Mouse (Mus musculus): ENCODE measurements around the gene Slc30a2. TPM values are rescaled to one million over a fixed set of nuclear protein-coding genes. Genes with fewer than 3 reads are reported as not detected.

The Slc30a2 gene
- polyA plus RNA-seq, 1 experiment from 2014 or later, result 0.12 TPM

DNA sequence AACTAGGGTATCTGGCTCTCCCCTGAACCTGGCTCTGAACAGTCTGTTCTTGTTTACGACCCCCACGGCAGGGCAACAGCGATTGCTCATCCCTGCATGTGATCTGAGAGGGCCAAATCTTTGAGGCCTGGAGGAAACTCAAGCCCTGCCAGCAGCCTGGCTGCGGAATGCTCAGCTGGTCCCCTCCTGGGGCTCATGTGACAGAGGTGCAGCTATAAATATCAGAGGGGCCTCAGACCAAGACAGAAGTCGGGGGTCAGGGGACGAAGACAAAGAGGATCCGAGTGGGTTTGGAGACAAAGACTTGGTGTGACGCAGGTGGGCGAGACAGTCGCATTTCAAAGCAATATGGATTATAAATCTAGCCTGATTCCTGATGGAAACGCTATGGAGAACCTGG is 28.1 kb upstream of the Slc30a2 start, which contains the start of gene Trim63:
Trim63 (plus strand) TSS at position 245 of the 400 bp plus-strand sequence.
- Histone ChIP-seq H3K27me3 (ENCODE audit: control insufficient read depth, insufficient read depth, low read depth, low read length) (no peaks in the 10 kb centered on the region), H3K4me3 (ENCODE audit: low read depth, low read length) (no peak within 1 kb of the TSS), H3K27ac (ENCODE audit: low read length) (no peak within 1 kb of the TSS), H3K9ac (ENCODE audit: low read depth, low read length) (no peak within 1 kb of the TSS), H3K36me3 (ENCODE audit: control insufficient read depth, insufficient read depth) (no peaks in the 10 kb centered on the region), H3K9me3 (replicated peaks; ENCODE audit: control insufficient read depth, low read length) (no peaks in the 10 kb centered on the region; the same call in 1 of the 2 replicates), H3K4me2 (ENCODE audit: low read depth, low read length) (no peak within 1 kb of the TSS), H3K4me1 (ENCODE audit: control insufficient read depth, low read depth, low read length) (no peaks in the 10 kb centered on the region)
- no peak for ATAC-seq (ENCODE audit: low read depth)
- WGBS (ENCODE audit: insufficient replicate concordance), result 33% methylated on average over 11 of the region's 11 CpGs

- Histone ChIP-seq H3K4me1 (ENCODE audit: control insufficient read depth, low read depth, low read length) (no peaks in the 10 kb centered on the region), H3K4me2 (ENCODE audit: low read depth, low read length) (no peak overlapping the region), H3K9me3 (replicated peaks; ENCODE audit: control insufficient read depth, low read length) (no peaks in the 10 kb centered on the region; the same call in 1 of the 2 replicates), H3K9ac (ENCODE audit: low read depth, low read length) (no peak overlapping the region), H3K4me3 (ENCODE audit: low read depth, low read length) (no peak overlapping the region), H3K27me3 (ENCODE audit: control insufficient read depth, insufficient read depth, low read depth, low read length) (no peaks in the 10 kb centered on the region), H3K27ac (ENCODE audit: low read length) (no peak overlapping the region), H3K36me3 (ENCODE audit: control insufficient read depth, insufficient read depth) (no peaks in the 10 kb centered on the region)
- ATAC-seq (ENCODE audit: low read depth), result no peak
- 45% methylated on average over 9 of the region's 9 CpGs for WGBS (ENCODE audit: insufficient replicate concordance)
Measured at GRCm38 (mm10) chr4:134315470-134315869, 27.5 kb upstream of the Slc30a2 start.

DNA sequence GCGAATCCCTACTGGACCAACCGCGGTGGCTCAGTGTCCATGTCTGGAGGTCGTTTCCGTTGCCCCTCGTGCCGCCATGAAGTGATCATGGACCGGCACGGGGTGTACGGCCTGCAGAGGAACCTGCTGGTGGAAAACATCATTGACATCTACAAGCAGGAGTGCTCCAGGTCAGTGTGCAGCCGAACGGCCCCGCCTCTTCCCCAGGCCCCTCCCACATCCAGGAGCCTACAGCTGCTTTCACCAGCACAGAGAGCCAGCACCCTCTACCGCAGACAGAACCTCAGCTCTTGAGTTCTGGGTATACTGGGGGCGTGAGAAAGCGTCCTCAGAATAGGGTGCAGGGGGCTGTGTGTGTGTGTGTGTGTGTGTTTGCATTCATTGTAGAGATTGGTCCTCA is 26.6 kb upstream of the Slc30a2 start:
- ATAC-seq (ENCODE audit: low read depth), result peak; percentile 16; the same call in 1 of the 2 replicates
- Histone ChIP-seq H3K27ac (ENCODE audit: low read length) (no peak overlapping the region), H3K9ac (ENCODE audit: low read depth, low read length) (no peak overlapping the region), H3K4me3 (ENCODE audit: low read depth, low read length) (no peak overlapping the region), H3K9me3 (replicated peaks; ENCODE audit: control insufficient read depth, low read length) (no peaks in the 10 kb centered on the region; the same call in 1 of the 2 replicates), H3K4me2 (ENCODE audit: low read depth, low read length) (no peak overlapping the region), H3K27me3 (ENCODE audit: control insufficient read depth, insufficient read depth, low read depth, low read length) (no peaks in the 10 kb centered on the region), H3K36me3 (ENCODE audit: control insufficient read depth, insufficient read depth) (no peaks in the 10 kb centered on the region), H3K4me1 (ENCODE audit: control insufficient read depth, low read depth, low read length) (no peaks in the 10 kb centered on the region)
- 32% methylated on average over 16 of the region's 16 CpGs for WGBS (ENCODE audit: insufficient replicate concordance)

- 64% methylated on average over 5 of the region's 5 CpGs for WGBS (ENCODE audit: insufficient replicate concordance)
- no peak for ATAC-seq (ENCODE audit: low read depth)
- no peaks in the 10 kb centered on the region for H3K9me3 ChIP-seq (replicated peaks; ENCODE audit: control insufficient read depth, low read length)
- H3K4me3 ChIP-seq (ENCODE audit: low read depth, low read length), result no peak overlapping the region
- H3K36me3 ChIP-seq (ENCODE audit: control insufficient read depth, insufficient read depth), result no peaks in the 10 kb centered on the region
- no peak overlapping the region for H3K4me2 ChIP-seq (ENCODE audit: low read depth, low read length)
- H3K27me3 ChIP-seq (ENCODE audit: control insufficient read depth, insufficient read depth, low read depth, low read length), result no peaks in the 10 kb centered on the region
- no peaks in the 10 kb centered on the region for H3K4me1 ChIP-seq (ENCODE audit: control insufficient read depth, low read depth, low read length)
- no peak overlapping the region for H3K9ac ChIP-seq (ENCODE audit: low read depth, low read length)
- no peak overlapping the region for H3K27ac ChIP-seq (ENCODE audit: low read length)
Measured at GRCm38 (mm10) chr4:134319074-134319473, 23.9 kb upstream of the Slc30a2 start.

DNA sequence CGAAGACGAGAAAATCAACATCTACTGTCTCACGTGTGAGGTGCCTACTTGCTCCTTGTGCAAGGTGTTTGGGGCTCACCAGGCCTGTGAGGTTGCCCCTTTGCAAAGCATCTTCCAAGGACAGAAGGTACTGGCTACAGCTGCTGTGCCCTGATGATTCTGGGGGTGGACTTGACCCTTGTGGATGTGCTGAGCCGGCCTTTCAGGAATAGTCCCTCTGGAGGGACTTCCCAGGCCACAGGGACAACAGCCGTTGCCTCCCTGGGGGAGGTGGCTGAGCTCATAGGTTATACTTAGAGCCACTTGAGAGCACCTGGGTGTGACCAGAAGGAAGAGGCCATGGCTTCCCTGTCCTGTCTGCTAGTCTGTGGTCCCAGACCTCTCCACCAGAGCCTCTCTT is 23.3 kb upstream of the Slc30a2 start:
- no peak overlapping the region for H3K9ac ChIP-seq (ENCODE audit: low read depth, low read length)
- no peak for ATAC-seq (ENCODE audit: low read depth)
- 51% methylated on average over 5 of the region's 5 CpGs for WGBS (ENCODE audit: insufficient replicate concordance)
- H3K4me1 ChIP-seq (ENCODE audit: control insufficient read depth, low read depth, low read length), result no peaks in the 10 kb centered on the region
- no peaks in the 10 kb centered on the region for H3K36me3 ChIP-seq (ENCODE audit: control insufficient read depth, insufficient read depth)
- H3K4me3 ChIP-seq (ENCODE audit: low read depth, low read length), result no peak overlapping the region
- no peaks in the 10 kb centered on the region for H3K9me3 ChIP-seq (replicated peaks; ENCODE audit: control insufficient read depth, low read length)
- H3K27ac ChIP-seq (ENCODE audit: low read length), result no peak overlapping the region
- H3K4me2 ChIP-seq (ENCODE audit: low read depth, low read length), result no peak overlapping the region
- no peaks in the 10 kb centered on the region for H3K27me3 ChIP-seq (ENCODE audit: control insufficient read depth, insufficient read depth, low read depth, low read length)

- Histone ChIP-seq H3K9me3 (replicated peaks; ENCODE audit: control insufficient read depth, low read length) (no peaks in the 10 kb centered on the region), H3K4me1 (ENCODE audit: control insufficient read depth, low read depth, low read length) (no peaks in the 10 kb centered on the region), H3K4me2 (ENCODE audit: low read depth, low read length) (no peak overlapping the region), H3K9ac (ENCODE audit: low read depth, low read length) (no peak overlapping the region), H3K36me3 (ENCODE audit: control insufficient read depth, insufficient read depth) (no peaks in the 10 kb centered on the region), H3K4me3 (ENCODE audit: low read depth, low read length) (no peak overlapping the region), H3K27ac (ENCODE audit: low read length) (no peak overlapping the region), H3K27me3 (ENCODE audit: control insufficient read depth, insufficient read depth, low read depth, low read length) (no peaks in the 10 kb centered on the region)
- ATAC-seq (ENCODE audit: low read depth), result no peak
- 46% methylated on average over 3 of the region's 3 CpGs for WGBS (ENCODE audit: insufficient replicate concordance)
Measured at GRCm38 (mm10) chr4:134321524-134321923, 21.5 kb upstream of the Slc30a2 start.

GRCm38 (mm10) chr4:134324655-134325054 is 18.3 kb upstream of the Slc30a2 start:
- no peak overlapping the region for H3K27ac ChIP-seq (ENCODE audit: low read length)
- H3K36me3 ChIP-seq (ENCODE audit: control insufficient read depth, insufficient read depth), result no peaks in the 10 kb centered on the region
- H3K9me3 ChIP-seq (replicated peaks; ENCODE audit: control insufficient read depth, low read length), result no peaks in the 10 kb centered on the region
- H3K9ac ChIP-seq (ENCODE audit: low read depth, low read length), result no peak overlapping the region
- no peaks in the 10 kb centered on the region for H3K27me3 ChIP-seq (ENCODE audit: control insufficient read depth, insufficient read depth, low read depth, low read length)
- H3K4me1 ChIP-seq (ENCODE audit: control insufficient read depth, low read depth, low read length), result no peaks in the 10 kb centered on the region
- H3K4me2 ChIP-seq (ENCODE audit: low read depth, low read length), result no peak overlapping the region
- H3K4me3 ChIP-seq (ENCODE audit: low read depth, low read length), result no peak overlapping the region
- ATAC-seq (ENCODE audit: low read depth), result no peak
- WGBS (ENCODE audit: insufficient replicate concordance), result 36% methylated on average over 5 of the region's 5 CpGs

DNA sequence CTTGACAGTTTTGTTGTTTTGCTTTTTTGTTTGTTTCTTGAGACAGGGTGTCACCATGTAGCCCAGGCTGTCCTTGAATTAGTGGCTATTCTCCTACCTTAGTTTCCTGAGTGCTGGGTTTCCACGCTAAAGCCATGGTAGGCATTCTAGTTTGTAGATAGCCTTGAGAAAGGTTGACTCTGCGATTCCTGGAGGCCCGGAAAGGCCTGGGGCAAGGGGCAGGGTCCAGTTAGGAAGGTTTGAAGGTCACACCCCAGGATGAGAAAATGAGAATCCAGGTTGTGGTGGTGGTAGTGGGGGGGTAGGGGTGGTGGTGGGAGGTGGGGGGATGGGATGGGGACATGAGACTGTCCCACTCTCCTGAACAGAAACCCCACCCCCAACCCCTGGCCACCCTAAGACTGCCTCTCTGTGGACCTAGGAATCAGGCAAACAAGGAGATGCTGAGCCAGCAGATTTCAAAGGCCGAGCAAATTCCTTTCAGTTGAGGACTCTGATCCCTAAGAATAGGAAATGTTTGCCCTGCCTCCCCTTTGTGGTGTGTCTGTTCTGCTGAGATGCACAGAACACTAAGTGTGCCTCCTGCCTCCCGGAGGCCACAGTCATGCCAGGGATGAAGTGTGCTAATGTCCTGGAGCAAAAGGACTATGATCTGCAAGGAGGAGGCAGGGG is 16.0 kb upstream of the Slc30a2 start:
- Histone ChIP-seq H3K4me1 (ENCODE audit: control insufficient read depth, low read depth, low read length) (no peaks in the 10 kb centered on the region), H3K4me2 (ENCODE audit: low read depth, low read length) (no peak overlapping the region), H3K36me3 (ENCODE audit: control insufficient read depth, insufficient read depth) (no peaks in the 10 kb centered on the region), H3K9me3 (replicated peaks; ENCODE audit: control insufficient read depth, low read length) (no peaks in the 10 kb centered on the region), H3K27me3 (ENCODE audit: control insufficient read depth, insufficient read depth, low read depth, low read length) (no peaks in the 10 kb centered on the region), H3K4me3 (ENCODE audit: low read depth, low read length) (no peak overlapping the region), H3K27ac (ENCODE audit: low read length) (no peak overlapping the region), H3K9ac (ENCODE audit: low read depth, low read length) (no peak overlapping the region)
- 44% methylated on average over 5 of the region's 5 CpGs for WGBS (ENCODE audit: insufficient replicate concordance)
- ATAC-seq (ENCODE audit: low read depth), result no peak

GRCm38 (mm10) chr4:134328151-134328550 is 14.8 kb upstream of the Slc30a2 start:
- no peak overlapping the region for H3K4me3 ChIP-seq (ENCODE audit: low read depth, low read length)
- H3K4me2 ChIP-seq (ENCODE audit: low read depth, low read length), result no peak overlapping the region
- no peak for ATAC-seq (ENCODE audit: low read depth)
- no peaks in the 10 kb centered on the region for H3K36me3 ChIP-seq (ENCODE audit: control insufficient read depth, insufficient read depth)
- H3K9ac ChIP-seq (ENCODE audit: low read depth, low read length), result no peak overlapping the region
- 40% methylated on average over 8 of the region's 8 CpGs for WGBS (ENCODE audit: insufficient replicate concordance)
- no peaks in the 10 kb centered on the region for H3K9me3 ChIP-seq (replicated peaks; ENCODE audit: control insufficient read depth, low read length)
- H3K4me1 ChIP-seq (ENCODE audit: control insufficient read depth, low read depth, low read length), result no peaks in the 10 kb centered on the region
- H3K27me3 ChIP-seq (ENCODE audit: control insufficient read depth, insufficient read depth, low read depth, low read length), result no peaks in the 10 kb centered on the region
- H3K27ac ChIP-seq (ENCODE audit: low read length), result no peak overlapping the region
